Mouse (Mus musculus) heart, embryonic 15.5 days (tissue): ENCODE data around the gene Rnd2. TPM values are rescaled to one million over a fixed set of nuclear protein-coding genes. Genes with fewer than 3 reads are reported as not detected.

Experiments
- ATAC-seq: fragments of 200-750 bp; cut with Nextera tagmentation; replicated peaks from 2 replicates; pipeline ENCODE4 v1.8.0; 2017; ENCODE audit warnings: low read depth, moderate TSS enrichment; ENCODE audit not compliant: insufficient number of reproducible peaks, insufficient read depth, low FRiP score
- H3K27ac ChIP-seq: fragments of 300-500 bp; sonication (generic); 2 replicates; pipeline ENCODE4 v1.5.1; 2015; ENCODE audit warnings: mild to moderate bottlenecking, inconsistent platforms
- H3K27me3 ChIP-seq: fragments of 300-500 bp; sonication (generic); 2 replicates; pipeline ENCODE4 v1.6.1; 2015; ENCODE audit warnings: inconsistent platforms
- H3K36me3 ChIP-seq: fragments of 300-500 bp; sonication (generic); 2 replicates; pipeline ENCODE4 v1.6.1; 2015; ENCODE audit warnings: mild to moderate bottlenecking, inconsistent platforms
- H3K4me1 ChIP-seq: fragments of 300-500 bp; sonication (generic); replicated peaks from 2 replicates; pipeline ENCODE4 v1.6.1; 2015; ENCODE audit warnings: inconsistent platforms
- H3K4me2 ChIP-seq: fragments of 300-500 bp; sonication (generic); 2 replicates; pipeline ENCODE4 v1.6.1; 2015; ENCODE audit warnings: inconsistent platforms, mild to moderate bottlenecking, moderate library complexity
- H3K4me3 ChIP-seq: fragments of 300-500 bp; sonication (generic); 2 replicates; pipeline ENCODE4 v1.5.1; 2015; ENCODE audit warnings: mild to moderate bottlenecking, inconsistent platforms
- H3K9ac ChIP-seq: fragments of 300-500 bp; sonication (generic); 2 replicates; pipeline ENCODE4 v1.6.1; 2015; ENCODE audit warnings: mild to moderate bottlenecking, inconsistent platforms
- H3K9me3 ChIP-seq: fragments of 300-500 bp; sonication (generic); replicated peaks from 2 replicates; pipeline ENCODE4 v1.6.1; 2016; ENCODE audit warnings: inconsistent platforms
- WGBS: fragments of 180-500 bp; shearing (Covaris S2); methylation state at CpG from one replicate; pipeline ENCODE4 v1.1.7; 2015; ENCODE audit warnings: mixed read lengths; 5-methylcytosine and 5-hydroxymethylcytosine counted together
- polyA plus RNA-seq: library from polyadenylated mRNA; unstranded; fragments of >200 nt; fragmentation: Nextera tagmentation; extraction: Ambion mirVana; gene quantifications from 2 replicates; pipeline ENCODE4 v1.2.1, GENCODE M21; 2015

The Rnd2 gene
- polyA plus RNA-seq = 9.1 and 10.1 TPM in 2 replicates

DNA sequence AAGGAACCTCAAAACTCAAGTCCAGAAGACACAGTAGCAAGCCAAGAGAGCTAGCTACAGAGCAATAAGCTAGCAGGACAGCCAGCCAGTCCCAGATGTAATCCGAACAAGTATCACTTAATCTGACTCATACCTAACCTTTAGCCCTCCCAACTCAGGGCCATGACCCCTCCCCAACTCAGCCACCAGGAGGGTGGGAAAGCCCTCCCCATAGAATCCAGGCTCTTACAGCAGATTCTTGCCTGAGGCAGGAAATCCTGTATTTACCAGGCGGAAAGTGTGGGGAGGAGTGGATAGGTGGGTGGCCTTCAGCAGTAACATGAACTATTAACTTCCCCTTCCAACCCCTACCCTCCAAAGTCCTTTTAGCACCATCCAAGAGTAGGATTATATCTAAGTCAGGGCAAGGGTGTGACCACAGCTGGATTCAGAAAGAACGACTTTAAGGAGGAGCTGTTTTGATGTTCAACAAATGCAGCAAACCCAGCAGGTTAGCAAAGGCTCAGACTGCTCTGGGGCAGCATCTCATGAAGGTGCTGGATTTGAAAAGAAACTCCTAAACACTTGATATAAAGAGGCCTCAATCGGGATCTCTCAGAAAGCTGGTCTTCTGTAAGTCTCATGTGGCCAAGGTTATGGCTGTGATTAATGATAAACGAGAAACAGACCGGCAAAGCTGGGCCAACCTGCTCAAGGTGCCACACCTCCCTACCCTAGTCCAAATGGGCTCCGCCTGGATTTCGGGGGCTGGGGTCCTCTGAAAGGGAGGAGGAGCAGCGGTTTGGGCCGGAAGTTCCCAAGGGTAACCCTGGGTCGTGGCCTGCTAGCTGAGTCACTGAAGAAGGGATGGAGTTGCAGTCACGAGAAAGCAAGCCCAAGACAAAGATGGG lies at the start of gene Rnd2:
Rnd2 (plus strand) TSS at position 789 of the 890 bp plus-strand sequence.
- Histone ChIP-seq H3K9ac (peak within 1 kb of the TSS; percentile 78), H3K36me3 (peaks cover 32% of the 10 kb centered on the region), H3K4me3 (peak within 1 kb of the TSS; percentile 91), H3K9me3 (no peaks in the 10 kb centered on the region), H3K4me1 (peaks cover 54% of the 10 kb centered on the region), H3K4me2 (peak within 1 kb of the TSS; percentile 93), H3K27me3 (no peaks in the 10 kb centered on the region), H3K27ac (peak within 1 kb of the TSS; percentile 87)
- ATAC-seq = no peak
- 11% methylated on average over 12 of the region's 12 CpGs for WGBS

DNA sequence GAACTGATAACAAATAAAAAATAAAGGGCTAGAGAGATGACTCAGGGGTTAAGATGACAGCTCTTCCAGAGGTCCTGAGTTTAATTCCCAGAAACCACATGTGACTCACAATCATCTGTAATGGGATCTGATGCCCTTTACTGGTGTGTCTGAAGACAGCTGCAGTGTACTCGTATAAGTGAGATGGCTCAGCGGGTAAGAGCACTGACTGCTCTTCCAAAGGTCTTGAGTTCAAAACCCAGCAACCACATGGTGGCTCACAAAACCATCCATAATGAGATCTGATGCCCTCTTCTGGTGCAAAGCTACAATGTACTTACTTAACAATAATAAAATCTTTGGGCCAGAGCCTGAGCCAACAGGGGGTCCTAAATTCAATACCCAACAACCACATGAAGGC lies 49.5 kb upstream of the Rnd2 start:
- Histone ChIP-seq H3K27ac (no peak overlapping the region), H3K4me3 (no peak overlapping the region), H3K9ac (no peak overlapping the region), H3K9me3 (no peaks in the 10 kb centered on the region), H3K4me2 (no peak overlapping the region), H3K4me1 (peaks cover 7% of the 10 kb centered on the region), H3K36me3 (peaks cover 26% of the 10 kb centered on the region; the same call in 1 of the 2 replicates), H3K27me3 (no peaks in the 10 kb centered on the region)
- no peak for ATAC-seq
- WGBS = 84% methylated on average over 2 of the region's 2 CpGs

DNA sequence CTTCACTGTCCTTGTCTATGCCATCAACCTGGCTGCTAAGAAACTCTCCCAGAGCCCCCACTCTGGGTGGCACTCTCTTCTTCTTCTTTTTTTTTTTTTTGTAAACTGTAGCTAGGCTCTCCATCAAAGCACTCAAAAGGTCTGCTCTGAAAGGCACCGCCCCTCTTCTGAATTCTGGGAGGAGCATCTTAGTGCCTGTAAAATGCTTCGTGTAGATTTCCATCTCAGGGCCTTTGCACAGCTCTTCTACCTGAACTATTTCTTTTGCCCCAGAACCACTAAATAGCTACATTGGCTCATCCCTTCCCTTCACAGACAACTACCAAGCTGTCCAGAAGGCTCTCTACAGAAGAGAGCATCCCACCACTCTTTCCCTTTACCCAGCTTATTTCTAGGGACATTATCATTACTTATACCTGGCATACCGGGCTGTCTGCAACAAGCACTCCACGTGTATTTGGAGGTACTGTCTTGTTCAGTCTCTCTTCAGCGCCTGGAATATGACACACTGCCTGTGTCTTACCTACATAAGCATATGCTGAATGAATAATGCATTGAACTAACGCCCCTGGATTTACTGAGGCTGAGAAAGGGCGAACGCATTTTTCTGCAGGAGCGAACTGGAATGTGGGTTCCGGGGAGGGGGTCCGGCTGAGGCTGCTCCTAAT lies 48.2 kb upstream of the Rnd2 start:
- ATAC-seq = no peak
- Histone ChIP-seq H3K27ac (peak overlapping the region; percentile 62), H3K4me1 (peaks cover 7% of the 10 kb centered on the region), H3K9me3 (no peaks in the 10 kb centered on the region), H3K4me2 (peak overlapping the region; percentile 85), H3K27me3 (no peaks in the 10 kb centered on the region), H3K36me3 (peaks cover 19% of the 10 kb centered on the region; the same call in 1 of the 2 replicates), H3K9ac (peak overlapping the region; percentile 78), H3K4me3 (peak overlapping the region; percentile 76)
- WGBS = 2% methylated on average over 11 of the region's 11 CpGs

DNA sequence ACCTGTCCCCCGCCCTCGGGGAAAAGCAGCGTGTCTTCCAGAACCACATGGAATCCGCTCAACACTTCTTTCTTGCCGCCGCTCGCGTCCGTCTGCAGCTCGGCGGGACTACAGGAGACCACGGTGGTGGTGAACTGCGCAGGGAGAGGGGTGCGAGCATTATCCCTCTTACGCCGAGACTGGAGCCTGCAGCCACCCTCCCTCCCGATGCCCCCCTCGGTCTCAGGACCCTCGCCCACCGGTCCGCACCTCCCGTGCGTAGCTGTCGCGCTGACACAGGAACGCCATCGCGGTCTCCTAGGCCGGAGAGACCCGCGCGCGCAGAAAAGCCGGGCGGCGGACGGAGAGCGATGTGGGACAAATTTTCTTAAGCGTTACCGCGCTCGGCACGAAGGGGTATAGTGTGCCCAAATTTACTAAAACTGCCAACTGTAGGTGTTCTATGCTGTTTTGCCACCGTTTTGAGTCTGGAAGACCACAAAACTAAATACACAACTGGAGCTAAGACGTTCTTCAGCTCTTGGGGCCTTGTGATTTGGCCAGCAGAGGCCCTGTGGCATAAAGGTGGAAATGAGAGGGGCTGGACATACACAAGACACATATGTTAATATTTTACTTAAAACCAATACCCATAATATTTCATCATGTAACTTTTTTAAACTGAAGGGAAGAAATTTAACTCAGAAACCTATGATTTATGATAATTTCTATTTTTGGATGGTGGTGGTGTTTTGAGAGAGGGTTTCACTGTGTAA lies 47.5 kb upstream of the Rnd2 start, which contains the start of gene Aarsd1:
Aarsd1 (minus strand) TSS at position 515 of the 755 bp plus-strand sequence.
- Histone ChIP-seq H3K27ac (peak within 1 kb of the TSS; percentile 62), H3K9ac (peak within 1 kb of the TSS; percentile 78), H3K4me2 (peak within 1 kb of the TSS; percentile 85), H3K4me3 (peak within 1 kb of the TSS; percentile 76), H3K9me3 (no peaks in the 10 kb centered on the region), H3K36me3 (peaks cover 16% of the 10 kb centered on the region; the same call in 1 of the 2 replicates), H3K27me3 (no peaks in the 10 kb centered on the region), H3K4me1 (peaks cover 7% of the 10 kb centered on the region)
- ATAC-seq = peak; percentile 70
- WGBS = under 1% methylated on average over 45 of the region's 45 CpGs

DNA sequence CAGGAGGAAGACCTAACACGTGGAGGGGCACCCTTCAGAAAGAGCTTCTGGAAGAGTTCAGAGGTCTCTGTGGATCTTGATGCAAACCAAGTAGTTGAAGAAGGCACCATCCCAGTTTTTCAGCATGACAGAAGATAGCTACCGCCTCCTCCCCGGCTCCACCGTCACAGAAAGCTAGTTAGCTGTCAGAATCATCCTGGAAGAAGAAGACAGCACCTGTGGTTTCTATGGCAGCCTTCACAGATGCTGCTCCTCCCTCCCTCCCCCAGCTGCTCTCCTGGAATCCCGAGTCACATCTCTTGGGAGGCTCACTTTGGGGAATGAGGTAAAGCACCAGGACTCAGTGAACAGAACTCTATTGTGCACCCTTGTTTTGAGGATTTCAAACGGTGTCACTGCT lies 45.8 kb upstream of the Rnd2 start:
- peaks cover 16% of the 10 kb centered on the region for H3K4me1 ChIP-seq
- no peak for ATAC-seq
- H3K4me3 ChIP-seq = no peak overlapping the region
- 56% methylated on average over 6 of the region's 6 CpGs for WGBS
- no peak overlapping the region for H3K4me2 ChIP-seq
- H3K27ac ChIP-seq = no peak overlapping the region
- H3K9me3 ChIP-seq = no peaks in the 10 kb centered on the region
- no peak overlapping the region for H3K9ac ChIP-seq
- peaks cover 12% of the 10 kb centered on the region; the same call in 1 of the 2 replicates for H3K36me3 ChIP-seq
- no peaks in the 10 kb centered on the region for H3K27me3 ChIP-seq

DNA sequence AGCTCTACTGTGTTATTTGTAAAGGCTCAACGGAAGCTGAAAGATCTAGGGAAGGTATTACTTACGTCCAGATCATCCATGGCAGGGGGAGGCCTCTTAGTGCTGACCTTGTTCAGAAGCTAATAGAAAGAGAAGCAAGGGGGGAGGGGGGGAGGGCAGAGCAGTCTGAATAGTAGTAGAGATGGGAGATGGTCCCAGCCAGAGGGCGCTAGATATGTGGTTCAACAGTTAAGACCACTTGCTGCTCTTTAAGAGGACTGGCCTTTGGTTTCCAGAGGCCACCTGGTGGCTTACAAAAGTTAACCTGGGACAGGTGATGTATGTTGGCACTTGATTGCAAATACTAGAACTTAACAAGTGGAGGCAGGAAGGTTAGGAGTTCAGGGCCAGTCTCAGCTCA lies 45.2 kb upstream of the Rnd2 start:
- no peaks in the 10 kb centered on the region for H3K9me3 ChIP-seq
- H3K4me2 ChIP-seq = no peak overlapping the region
- no peaks in the 10 kb centered on the region for H3K27me3 ChIP-seq
- no peak overlapping the region for H3K4me3 ChIP-seq
- no peak for ATAC-seq
- no peak overlapping the region for H3K27ac ChIP-seq
- H3K9ac ChIP-seq = no peak overlapping the region
- WGBS = 46% methylated on average over 3 of the region's 3 CpGs
- peaks cover 12% of the 10 kb centered on the region; the same call in 1 of the 2 replicates for H3K36me3 ChIP-seq
- peaks cover 16% of the 10 kb centered on the region for H3K4me1 ChIP-seq

DNA sequence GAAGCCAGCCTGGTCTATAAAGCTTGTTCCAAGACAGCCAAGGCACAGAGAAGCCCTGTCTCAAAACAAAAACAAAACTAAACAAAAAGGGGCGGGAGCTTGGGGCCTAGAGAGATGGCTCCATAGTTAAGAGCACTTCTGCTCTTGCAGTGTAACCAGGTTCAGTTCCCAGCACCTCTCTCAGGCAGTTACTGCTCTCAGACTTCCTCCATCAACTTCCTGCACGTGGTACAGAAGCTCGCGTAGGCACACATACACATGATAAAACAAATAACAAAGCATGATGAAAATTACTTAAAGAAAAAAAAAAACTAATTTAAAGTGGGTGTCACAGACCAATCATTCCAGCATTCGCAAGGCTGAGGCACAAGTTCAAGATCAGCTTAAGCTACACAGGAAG lies 44.7 kb upstream of the Rnd2 start:
- no peak overlapping the region for H3K27ac ChIP-seq
- H3K27me3 ChIP-seq = no peaks in the 10 kb centered on the region
- 85% methylated on average over 5 of the region's 5 CpGs for WGBS
- H3K9me3 ChIP-seq = no peaks in the 10 kb centered on the region
- peaks cover 12% of the 10 kb centered on the region; the same call in 1 of the 2 replicates for H3K36me3 ChIP-seq
- H3K4me2 ChIP-seq = no peak overlapping the region
- no peak for ATAC-seq
- H3K4me1 ChIP-seq = peaks cover 16% of the 10 kb centered on the region
- no peak overlapping the region for H3K9ac ChIP-seq
- H3K4me3 ChIP-seq = no peak overlapping the region

DNA sequence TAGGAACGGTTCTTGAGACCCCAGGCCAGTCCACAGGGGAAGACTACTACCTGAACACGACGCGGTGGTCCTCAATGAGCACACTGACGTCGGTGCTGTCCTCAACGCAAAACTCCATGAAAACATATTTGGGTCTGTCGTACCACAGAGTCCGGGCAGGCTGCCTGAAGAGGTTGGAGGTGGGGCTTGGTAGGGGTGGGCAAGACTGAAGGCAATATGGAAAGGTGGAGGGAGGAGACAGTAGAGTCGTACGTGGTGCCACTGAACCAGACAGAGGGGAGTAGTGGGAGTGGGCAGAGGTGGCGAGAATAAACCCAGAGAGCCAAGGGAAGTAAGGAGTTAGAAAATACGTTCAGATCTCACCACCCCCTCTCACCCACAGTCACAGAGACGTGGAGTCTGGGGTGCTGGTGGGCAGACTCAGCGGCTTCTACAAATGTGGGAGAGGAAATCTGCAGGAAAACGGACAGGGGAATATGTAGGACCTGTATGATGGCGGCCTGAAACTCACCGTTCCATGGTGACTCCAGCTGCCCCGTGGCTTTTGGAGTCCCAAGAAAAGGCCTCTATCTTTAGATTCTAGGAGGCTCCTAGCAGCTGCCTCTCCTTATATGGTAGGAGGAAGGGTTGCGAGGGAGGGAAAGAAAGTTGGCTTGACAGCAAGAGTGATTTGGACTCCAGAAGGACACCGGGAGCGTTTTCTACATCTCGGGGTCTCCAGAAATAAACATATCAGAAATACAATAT lies 40.5 kb upstream of the Rnd2 start, which contains the start of gene Gm27029:
Gm27029 (minus strand) TSS at position 692 of the 747 bp plus-strand sequence.
- peak within 1 kb of the TSS; percentile 83 for H3K4me2 ChIP-seq
- no peaks in the 10 kb centered on the region for H3K9me3 ChIP-seq
- peak within 1 kb of the TSS; percentile 91 for H3K9ac ChIP-seq
- H3K4me1 ChIP-seq = peaks cover 23% of the 10 kb centered on the region
- H3K4me3 ChIP-seq = peak within 1 kb of the TSS; percentile 98
- ATAC-seq = peak; percentile 77
- no peaks in the 10 kb centered on the region for H3K27me3 ChIP-seq
- 2% methylated on average over 23 of the region's 23 CpGs for WGBS
- H3K36me3 ChIP-seq = peaks cover 9% of the 10 kb centered on the region; the same call in 1 of the 2 replicates
- H3K27ac ChIP-seq = peak within 1 kb of the TSS; percentile 97

DNA sequence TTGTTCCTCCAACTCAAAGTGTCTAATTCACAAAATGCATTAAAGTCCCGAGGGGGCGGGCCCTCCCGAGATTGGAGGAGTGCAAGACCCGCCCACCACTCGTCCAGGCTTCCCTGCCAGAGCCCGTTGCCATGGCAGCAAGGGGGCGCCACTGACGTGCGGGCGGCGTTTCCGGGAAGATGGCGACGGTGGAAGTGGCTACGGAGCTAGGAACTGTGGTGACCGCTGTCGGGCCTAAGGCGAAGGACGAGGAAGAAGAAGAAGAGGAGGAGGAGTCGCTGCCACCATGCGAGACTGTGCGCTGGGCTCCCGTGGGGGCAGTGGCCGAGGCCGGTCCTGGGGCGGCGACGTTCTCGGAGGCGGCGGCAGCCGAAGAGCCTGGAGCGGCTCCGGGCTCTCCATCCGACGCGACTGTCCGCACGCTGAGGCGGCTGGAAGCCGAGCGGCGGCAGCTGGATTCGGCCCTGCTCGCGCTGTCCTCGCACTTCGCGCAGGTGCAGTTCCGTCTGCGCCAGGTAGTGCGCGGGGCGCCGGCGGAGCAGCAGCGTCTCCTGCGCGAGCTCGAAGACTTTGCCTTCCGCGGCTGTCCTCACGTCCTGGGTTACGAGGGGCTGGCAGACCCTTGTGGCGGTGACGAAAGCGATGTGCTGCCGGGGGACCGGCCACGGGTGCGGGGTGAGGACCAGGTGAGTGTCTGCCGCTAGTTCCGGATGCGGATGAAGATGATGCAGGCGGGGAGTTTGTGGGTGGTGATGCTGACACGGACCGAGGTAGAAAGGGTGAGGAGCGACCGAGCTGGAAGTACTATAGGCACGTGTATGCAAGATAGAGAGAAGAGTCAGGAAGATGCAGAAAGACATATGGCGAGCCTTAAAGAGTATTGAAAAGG lies 39.6 kb upstream of the Rnd2 start, which contains the start of the genes Rundc1 and Ptges3l:
Rundc1 (plus strand) TSS at position 161 of the 889 bp plus-strand sequence.
Ptges3l (minus strand) TSS at position 409 of the 889 bp plus-strand sequence.
- ATAC-seq = peak; percentile 88
- no peaks in the 10 kb centered on the region for H3K9me3 ChIP-seq
- peak within 1 kb of the TSS; percentile 98 for H3K4me3 ChIP-seq
- peaks cover 23% of the 10 kb centered on the region for H3K4me1 ChIP-seq
- H3K36me3 ChIP-seq = peaks cover 18% of the 10 kb centered on the region
- no peaks in the 10 kb centered on the region for H3K27me3 ChIP-seq
- WGBS = under 1% methylated on average over 81 of the region's 81 CpGs
- H3K27ac ChIP-seq = peak within 1 kb of the TSS; percentile 97
- peak within 1 kb of the TSS; percentile 91 for H3K9ac ChIP-seq
- peak within 1 kb of the TSS; percentile 83 for H3K4me2 ChIP-seq
